Mouse (Mus musculus): ENCODE measurements around the gene Ssbp4. TPM values are rescaled to one million over a fixed set of nuclear protein-coding genes. Genes with fewer than 3 reads are reported as not detected.
A peak's percentile ranks its signal among the peaks of the same experiment; 100 is the strongest.

The Ssbp4 gene
- total RNA-seq, 2 experiments from 2014 or later = 274 to 297 TPM

- peak; percentile 98 for TF ChIP-seq CTCF (conservative IDR thresholded peaks at IDR 0.05)
- peak; percentile 88 to 89 for DNase-seq (ENCODE audit: low spot score in 2 of 2)
- peak overlapping the region; percentile 62 for H3K4me3 ChIP-seq
- peak overlapping the region; percentile 94 for H3K27ac ChIP-seq
Measured at GRCm38 (mm10) chr8:70629574-70630531, 21.2 kb upstream of the Ssbp4 start.

- peak overlapping the region; percentile 62 for H3K4me3 ChIP-seq
- peak overlapping the region; percentile 94 for H3K27ac ChIP-seq
- no peak for DNase-seq (ENCODE audit: low spot score in 2 of 2)
- TF ChIP-seq CTCF (conservative IDR thresholded peaks at IDR 0.05) = no peak
Measured at GRCm38 (mm10) chr8:70628986-70629490, 20.4 kb upstream of the Ssbp4 start.

DNA sequence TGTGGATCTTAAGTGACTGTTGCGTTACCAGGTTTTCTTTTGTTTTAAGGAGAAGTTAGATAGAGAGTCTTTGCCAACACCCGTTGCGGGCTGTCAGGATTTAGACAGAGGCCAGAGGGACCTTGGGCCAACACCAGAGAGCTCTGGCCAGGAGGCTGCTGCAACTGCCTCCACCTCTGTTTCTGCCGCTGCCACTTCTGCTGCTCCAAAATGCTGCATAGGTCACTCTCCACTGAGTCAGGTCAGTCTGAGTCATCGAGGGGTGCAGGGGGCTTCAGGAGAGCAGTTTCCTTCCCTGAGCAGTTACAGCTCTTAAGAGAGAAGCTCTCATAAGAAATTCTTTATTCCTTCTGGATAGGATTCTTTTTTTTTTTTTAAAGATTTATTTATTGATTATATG lies 18.4 kb upstream of the Ssbp4 start:
- DNase-seq (ENCODE audit: low spot score in 2 of 2) = no peak
- TF ChIP-seq CTCF (conservative IDR thresholded peaks at IDR 0.05) = no peak
- Histone ChIP-seq H3K4me3 (no peak overlapping the region), H3K27ac (no peak overlapping the region)

- DNase-seq (ENCODE audit: low spot score in 2 of 2) = no peak
- Histone ChIP-seq H3K27ac (no peak overlapping the region), H3K4me3 (no peak overlapping the region)
- TF ChIP-seq CTCF (conservative IDR thresholded peaks at IDR 0.05) = peak; percentile 74
Measured at GRCm38 (mm10) chr8:70625104-70625503, 16.4 kb upstream of the Ssbp4 start.

DNA sequence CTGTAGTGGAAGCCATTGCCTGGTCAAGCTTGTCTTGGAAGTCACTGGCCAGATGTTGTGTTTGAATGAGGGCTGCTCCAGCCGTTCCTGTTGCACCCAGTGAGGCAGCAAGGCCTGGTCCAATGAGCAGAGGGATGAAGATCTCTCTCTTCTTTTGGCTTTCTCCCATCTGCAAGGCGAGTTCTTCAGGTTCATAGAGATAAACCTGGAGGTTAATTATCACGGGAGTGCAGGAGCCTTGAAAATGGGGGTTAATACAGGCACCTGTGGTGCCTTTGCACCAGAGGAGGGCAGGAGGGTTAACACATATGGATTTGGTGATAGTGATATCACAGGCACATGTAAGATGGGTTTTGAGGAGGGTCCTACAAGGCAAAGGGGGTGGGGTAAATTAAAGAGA lies 13.5 kb upstream of the Ssbp4 start:
- no peak overlapping the region for H3K27ac ChIP-seq
- TF ChIP-seq CTCF (conservative IDR thresholded peaks at IDR 0.05) = no peak
- DNase-seq (ENCODE audit: low spot score in 2 of 2) = no peak
- no peak overlapping the region for H3K4me3 ChIP-seq

DNA sequence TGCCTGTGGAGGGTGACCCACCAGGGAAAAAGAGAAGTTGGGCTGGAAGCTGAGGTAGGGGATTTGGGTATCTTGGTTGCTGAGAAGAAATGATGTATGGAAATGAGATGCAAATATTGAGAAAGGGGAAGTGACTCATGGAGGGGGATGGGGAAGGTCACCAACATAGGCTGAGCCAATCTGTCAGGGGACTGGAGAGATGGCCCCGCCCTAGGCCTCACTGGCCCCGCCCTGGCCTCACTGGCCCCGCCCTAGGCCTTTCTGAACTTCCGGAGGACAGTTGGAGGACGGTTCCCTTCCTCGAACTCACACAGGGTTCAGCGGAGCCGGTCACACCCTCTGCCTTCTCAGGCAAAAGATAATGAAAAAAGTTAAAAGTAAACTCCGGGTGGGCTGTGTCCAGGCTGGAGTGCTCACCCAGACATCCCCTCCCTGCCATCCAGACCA lies 10.2 kb upstream of the Ssbp4 start:
- no peak for TF ChIP-seq CTCF (conservative IDR thresholded peaks at IDR 0.05)
- no peak for DNase-seq (ENCODE audit: low spot score in 2 of 2)
- no peak overlapping the region for H3K4me3 ChIP-seq
- no peak overlapping the region for H3K27ac ChIP-seq

DNA sequence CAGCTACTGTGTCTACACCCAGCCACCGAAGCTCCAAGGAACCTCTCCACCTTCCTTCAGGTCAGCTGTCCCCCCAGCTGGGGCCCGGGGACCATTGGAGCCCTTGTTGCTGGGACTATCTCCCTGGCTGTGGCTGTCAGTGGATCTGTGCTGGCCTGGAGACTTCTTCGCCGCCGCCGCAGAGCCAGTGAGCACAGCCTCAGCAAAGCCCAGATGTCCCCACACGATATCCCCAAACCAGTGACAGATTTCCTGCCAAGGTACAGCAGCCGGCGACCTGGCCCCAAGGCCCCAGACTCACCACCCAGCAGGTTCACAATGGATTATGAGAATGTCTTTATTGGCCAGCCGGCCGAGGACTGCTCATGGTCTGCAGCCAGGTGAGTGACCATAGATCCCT lies 9.3 kb upstream of the Ssbp4 start:
- no peak for DNase-seq (ENCODE audit: low spot score in 2 of 2)
- Histone ChIP-seq H3K27ac (no peak overlapping the region), H3K4me3 (no peak overlapping the region)
- TF ChIP-seq CTCF (conservative IDR thresholded peaks at IDR 0.05) = no peak

- Histone ChIP-seq H3K4me3 (no peak overlapping the region), H3K27ac (peak overlapping the region; percentile 18; the same call in 1 of the 2 replicates)
- no peak for TF ChIP-seq CTCF (conservative IDR thresholded peaks at IDR 0.05)
- DNase-seq (ENCODE audit: low spot score in 2 of 2) = no peak
Measured at GRCm38 (mm10) chr8:70616645-70617044, 8.0 kb upstream of the Ssbp4 start.

DNA sequence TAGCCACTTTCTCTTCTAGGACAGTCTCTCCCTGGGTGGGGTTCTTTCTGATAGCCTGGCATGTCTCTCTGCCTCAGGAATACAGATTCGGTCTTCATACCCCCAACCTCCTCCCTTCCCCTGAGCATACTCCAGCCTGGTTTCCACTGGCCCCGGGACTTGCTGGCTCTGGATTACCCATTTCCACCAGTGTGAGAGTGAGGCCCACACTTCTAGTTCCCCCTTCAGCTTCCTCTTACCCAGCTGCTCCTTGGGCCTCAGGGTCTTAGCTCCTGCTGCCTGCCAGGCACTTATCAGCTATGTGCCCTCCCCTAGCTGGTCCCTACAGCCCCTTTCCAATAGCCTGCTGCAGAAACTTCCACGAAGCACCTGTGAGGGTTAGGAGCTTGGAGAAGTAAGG lies 7.2 kb upstream of the Ssbp4 start, which contains the start of gene Lrrc25:
Gene Lrrc25 (plus strand): TSS at position 262 of the 400 bp plus-strand sequence.
- no peak for TF ChIP-seq CTCF (conservative IDR thresholded peaks at IDR 0.05)
- H3K4me3 ChIP-seq = no peak within 1 kb of the TSS
- H3K27ac ChIP-seq = peak within 1 kb of the TSS; percentile 18; the same call in 1 of the 2 replicates
- no peak for DNase-seq (ENCODE audit: low spot score in 2 of 2)

DNA sequence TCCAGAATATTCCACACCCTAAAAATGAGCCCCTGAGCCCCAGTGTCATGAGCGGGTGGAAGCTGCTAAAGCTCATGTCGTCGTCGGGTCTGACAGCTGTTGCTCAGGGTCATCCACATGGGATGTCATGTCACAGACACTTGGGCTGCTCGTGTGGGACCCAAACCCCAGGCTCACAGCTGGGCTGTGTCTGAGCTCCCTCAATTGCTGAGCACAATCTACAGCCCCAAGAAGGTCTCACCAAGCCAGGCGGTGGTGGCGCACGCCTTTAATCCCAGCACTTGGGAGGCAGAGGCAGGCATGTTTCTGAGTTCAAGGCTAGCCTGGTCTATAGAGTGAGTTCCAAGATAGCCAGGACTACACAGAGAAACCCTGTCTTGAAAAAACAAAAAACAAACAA lies 6.6 kb upstream of the Ssbp4 start:
- no peak overlapping the region for H3K4me3 ChIP-seq
- TF ChIP-seq CTCF (conservative IDR thresholded peaks at IDR 0.05) = no peak
- DNase-seq (ENCODE audit: low spot score in 2 of 2) = no peak
- H3K27ac ChIP-seq = no peak overlapping the region

DNA sequence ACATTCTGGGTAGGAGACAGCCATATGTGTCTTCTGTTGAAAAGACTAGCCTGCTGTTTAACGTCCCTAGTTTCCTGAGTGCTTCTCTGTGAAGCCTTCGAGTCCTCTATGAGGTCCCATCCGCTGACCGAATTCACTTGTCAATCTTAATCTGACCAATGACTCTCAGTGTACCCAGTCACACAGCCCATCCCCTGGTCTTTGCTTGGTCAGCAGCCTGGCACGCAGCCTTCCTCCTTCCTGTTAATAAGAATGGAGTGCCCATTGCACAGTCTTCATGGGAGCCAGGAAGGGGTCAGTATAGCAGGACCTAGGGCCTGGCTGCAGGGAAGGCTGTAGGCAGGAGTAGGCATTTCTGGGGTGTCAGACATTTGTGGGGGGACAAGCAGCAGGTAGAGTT lies 5.8 kb upstream of the Ssbp4 start:
- no peak for TF ChIP-seq CTCF (conservative IDR thresholded peaks at IDR 0.05)
- Histone ChIP-seq H3K4me3 (no peak overlapping the region), H3K27ac (no peak overlapping the region)
- DNase-seq (ENCODE audit: low spot score in 2 of 2) = no peak

DNA sequence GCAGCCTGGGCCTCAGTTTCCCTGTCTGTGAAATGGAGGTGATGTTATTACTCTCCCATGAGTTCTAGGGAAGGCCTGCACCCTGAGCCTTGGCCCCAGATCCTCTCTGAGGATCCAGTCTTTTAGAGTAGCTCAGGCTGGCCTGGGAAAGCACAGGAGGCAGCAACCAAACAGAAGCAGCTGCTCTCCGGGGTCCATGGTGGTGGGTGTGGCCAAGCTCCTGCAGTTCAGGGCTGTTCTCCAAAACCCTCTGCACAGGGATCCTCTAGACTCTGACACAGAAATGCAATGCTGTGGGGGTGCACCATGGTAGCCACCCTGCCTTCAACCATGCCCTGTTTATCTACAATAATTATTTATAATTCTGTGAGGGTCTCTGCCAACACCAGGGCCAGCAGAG lies 5.1 kb upstream of the Ssbp4 start:
- no peak for TF ChIP-seq CTCF (conservative IDR thresholded peaks at IDR 0.05)
- H3K4me3 ChIP-seq = no peak overlapping the region
- DNase-seq (ENCODE audit: low spot score in 2 of 2) = no peak
- no peak overlapping the region for H3K27ac ChIP-seq

- TF ChIP-seq CTCF (conservative IDR thresholded peaks at IDR 0.05) = peak; percentile 97
- peak overlapping the region; percentile 99 for H3K27ac ChIP-seq
Measured at GRCm38 (mm10) chr8:70611849-70612248, 3.2 kb upstream of the Ssbp4 start.

More at GRCm38 (mm10) chr8:70611849-70612248, 3.2 kb upstream of the Ssbp4 start:
- DNase-seq (ENCODE audit: low spot score in 2 of 2) = peak; percentile 73 to 87
- H3K4me3 ChIP-seq = peak overlapping the region; percentile 64
